Mouse (Mus musculus): ENCODE results near the gene Olfr403.

DNA sequence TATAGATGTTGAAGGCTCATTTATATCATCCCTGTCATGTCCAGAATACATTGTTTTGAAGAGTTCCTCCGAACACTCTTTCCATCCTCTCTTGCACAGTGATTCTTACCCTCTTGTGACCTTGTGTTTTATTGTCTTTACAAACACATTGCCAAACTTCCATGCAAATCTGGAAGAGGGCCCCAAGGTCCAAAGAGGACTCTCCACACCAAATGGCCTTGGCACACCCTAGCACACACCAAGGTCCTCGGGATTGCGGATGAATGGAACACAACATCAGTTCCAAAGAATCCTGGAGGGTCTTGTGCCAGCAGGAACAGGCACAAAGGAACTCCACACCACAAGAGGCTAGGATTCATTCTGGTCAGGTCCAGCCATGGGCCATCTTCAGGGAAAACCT is 55.2 kb downstream of the Olfr403 start:
- no peak for TF ChIP-seq CHD1 (IDR thresholded peaks at IDR 0.05; ENCODE audit: low read depth, low read length)
- no peak for TF ChIP-seq SIN3A (IDR thresholded peaks at IDR 0.05; ENCODE audit: low read length)
- TF ChIP-seq MAZ (IDR thresholded peaks at IDR 0.05; ENCODE audit: low read depth, low read length), result no peak

Data from CH12.LX (cell line).